Mouse (Mus musculus): ENCODE measurements at regions not wholly inside any gene's neighbourhood (a gene's known extent, or its start where the extent isn't known, plus 50 kb on each side); places are given as distances from the start of the nearest gene placed in this dataset.

DNA sequence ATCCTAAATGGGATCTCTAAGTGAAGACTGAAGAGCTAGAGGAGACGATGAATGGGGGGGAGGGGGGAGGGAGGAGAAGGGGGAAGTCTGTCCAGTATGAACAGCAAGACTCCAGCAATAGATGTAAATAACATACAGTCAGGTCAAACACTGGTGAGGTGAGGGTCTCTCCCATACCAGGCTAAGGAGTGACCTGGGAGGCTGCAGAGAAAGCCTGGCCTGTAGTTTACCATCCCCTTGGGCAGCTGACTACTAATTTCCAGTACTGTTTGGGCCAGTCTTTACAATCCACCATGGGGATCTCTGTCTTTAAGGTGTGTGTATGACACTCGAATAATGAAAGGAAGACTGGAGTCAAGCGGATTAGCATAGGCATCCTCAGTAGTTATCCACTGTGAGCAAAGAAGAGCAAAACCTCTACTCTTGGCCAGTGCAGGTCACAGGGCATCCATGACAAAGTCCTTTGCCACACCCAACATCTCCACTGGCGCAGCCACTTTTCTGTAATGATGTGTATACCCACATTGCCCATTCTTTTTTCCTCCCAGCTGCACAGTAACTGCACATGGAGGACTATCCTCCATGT is 128.3 kb upstream of the Tbl1xr1 start:
- H3K27ac ChIP-seq (replicated peaks): no peak overlapping the region
- WGBS: 77% methylated on average over 4 of the region's 4 CpGs
- no peaks in the 10 kb centered on the region for H3K36me3 ChIP-seq (ENCODE audit: control insufficient read depth, insufficient read depth, low read length)
- no peak overlapping the region for H3K9ac ChIP-seq (ENCODE audit: low read length)
- no peak overlapping the region for H3K4me3 ChIP-seq (ENCODE audit: low read depth, low read length)
- H3K27me3 ChIP-seq (ENCODE audit: control insufficient read depth, insufficient read depth, low read length): no peaks in the 10 kb centered on the region
- no peak overlapping the region for H3K4me2 ChIP-seq (replicated peaks; ENCODE audit: low read depth)
- TF ChIP-seq EP300 (optimal IDR thresholded peaks at IDR 0.05) (no peak), CTCF (IDR thresholded peaks at IDR 0.05; ENCODE audit: low read depth) (no peak)
- DNase-seq (ENCODE audit: low spot score) (no peak), ATAC-seq (ENCODE audit: low FRiP score, low TSS enrichment) (no peak)
- 0 out of 2 replicates have a peak, but pooled peaks cover under 1% of the 10 kb centered on the region for H3K4me1 ChIP-seq (replicated peaks; ENCODE audit: control insufficient read depth, insufficient read depth)
- H3K9me3 ChIP-seq (ENCODE audit: control insufficient read depth, low read length): no peaks in the 10 kb centered on the region

DNA sequence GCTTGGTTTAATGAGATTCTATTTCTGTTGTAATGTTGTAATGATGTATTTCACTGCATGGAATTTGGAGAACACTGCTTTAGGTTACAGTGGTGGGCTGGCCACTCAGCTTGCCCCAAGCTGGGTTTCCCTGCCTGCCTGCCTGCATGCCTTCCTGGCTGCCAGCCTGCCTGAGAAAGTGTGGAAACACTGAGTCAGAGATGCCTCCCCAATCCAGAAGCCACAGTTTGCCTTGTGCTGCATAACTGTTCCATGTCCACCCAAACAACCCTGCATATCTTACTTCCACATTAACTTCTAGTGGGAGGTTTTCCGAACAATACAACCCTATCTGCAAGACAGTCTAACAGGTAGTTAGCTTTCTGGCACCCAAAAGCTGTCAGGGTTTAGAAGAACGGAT is 127.0 kb upstream of the Tbl1xr1 start:
- ATAC-seq (ENCODE audit: low FRiP score, low TSS enrichment): no peak
- 0 out of 2 replicates have a peak, but pooled peaks cover 3% of the 10 kb centered on the region for H3K4me1 ChIP-seq (replicated peaks; ENCODE audit: control insufficient read depth, insufficient read depth)
- DNase-seq (ENCODE audit: low spot score): no peak
- H3K27ac ChIP-seq (replicated peaks): no peak overlapping the region
- no peak overlapping the region for H3K4me2 ChIP-seq (replicated peaks; ENCODE audit: low read depth)
- H3K4me3 ChIP-seq (ENCODE audit: low read depth, low read length): no peak overlapping the region
- no peaks in the 10 kb centered on the region for H3K36me3 ChIP-seq (ENCODE audit: control insufficient read depth, insufficient read depth, low read length)
- TF ChIP-seq CTCF (IDR thresholded peaks at IDR 0.05; ENCODE audit: low read depth): no peak
- TF ChIP-seq EP300 (optimal IDR thresholded peaks at IDR 0.05): no peak
- WGBS: 78% methylated on average over 2 of the region's 2 CpGs
- H3K9ac ChIP-seq (ENCODE audit: low read length): no peak overlapping the region
- no peaks in the 10 kb centered on the region for H3K9me3 ChIP-seq (ENCODE audit: control insufficient read depth, low read length)
- H3K27me3 ChIP-seq (ENCODE audit: control insufficient read depth, insufficient read depth, low read length): no peaks in the 10 kb centered on the region

DNA sequence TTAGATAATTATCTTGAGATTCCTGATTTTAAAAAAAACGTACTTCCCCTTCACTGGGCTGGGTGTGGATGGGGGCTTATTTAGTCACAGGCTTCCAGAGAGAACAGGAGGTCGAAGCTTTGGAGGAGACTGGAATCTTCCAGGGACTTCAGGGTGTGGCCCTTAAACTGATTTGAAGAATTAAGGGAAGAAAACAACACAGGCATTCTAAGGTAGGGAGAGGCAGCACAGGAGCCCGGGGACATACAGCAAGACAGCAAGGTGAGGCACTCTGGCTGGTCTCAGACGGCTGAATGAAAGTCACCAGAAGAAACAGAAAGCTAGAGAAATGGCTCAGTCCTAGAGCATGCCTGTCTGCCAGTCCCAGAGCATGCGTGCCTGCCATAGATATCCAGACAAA is 125.9 kb upstream of the Tbl1xr1 start:
- Histone ChIP-seq H3K27me3 (ENCODE audit: control insufficient read depth, insufficient read depth, low read length) (no peaks in the 10 kb centered on the region), H3K4me2 (replicated peaks; ENCODE audit: low read depth) (no peak overlapping the region), H3K9me3 (ENCODE audit: control insufficient read depth, low read length) (no peaks in the 10 kb centered on the region), H3K36me3 (ENCODE audit: control insufficient read depth, insufficient read depth, low read length) (no peaks in the 10 kb centered on the region), H3K27ac (replicated peaks) (no peak overlapping the region), H3K4me1 (replicated peaks; ENCODE audit: control insufficient read depth, insufficient read depth) (0 out of 2 replicates have a peak, but pooled peaks cover 3% of the 10 kb centered on the region), H3K9ac (ENCODE audit: low read length) (no peak overlapping the region), H3K4me3 (ENCODE audit: low read depth, low read length) (no peak overlapping the region)
- no peak for ATAC-seq (ENCODE audit: low FRiP score, low TSS enrichment)
- TF ChIP-seq EP300 (optimal IDR thresholded peaks at IDR 0.05): no peak
- TF ChIP-seq CTCF (IDR thresholded peaks at IDR 0.05; ENCODE audit: low read depth): no peak
- DNase-seq (ENCODE audit: low spot score): no peak
- WGBS: 60% methylated on average over 5 of the region's 5 CpGs

DNA sequence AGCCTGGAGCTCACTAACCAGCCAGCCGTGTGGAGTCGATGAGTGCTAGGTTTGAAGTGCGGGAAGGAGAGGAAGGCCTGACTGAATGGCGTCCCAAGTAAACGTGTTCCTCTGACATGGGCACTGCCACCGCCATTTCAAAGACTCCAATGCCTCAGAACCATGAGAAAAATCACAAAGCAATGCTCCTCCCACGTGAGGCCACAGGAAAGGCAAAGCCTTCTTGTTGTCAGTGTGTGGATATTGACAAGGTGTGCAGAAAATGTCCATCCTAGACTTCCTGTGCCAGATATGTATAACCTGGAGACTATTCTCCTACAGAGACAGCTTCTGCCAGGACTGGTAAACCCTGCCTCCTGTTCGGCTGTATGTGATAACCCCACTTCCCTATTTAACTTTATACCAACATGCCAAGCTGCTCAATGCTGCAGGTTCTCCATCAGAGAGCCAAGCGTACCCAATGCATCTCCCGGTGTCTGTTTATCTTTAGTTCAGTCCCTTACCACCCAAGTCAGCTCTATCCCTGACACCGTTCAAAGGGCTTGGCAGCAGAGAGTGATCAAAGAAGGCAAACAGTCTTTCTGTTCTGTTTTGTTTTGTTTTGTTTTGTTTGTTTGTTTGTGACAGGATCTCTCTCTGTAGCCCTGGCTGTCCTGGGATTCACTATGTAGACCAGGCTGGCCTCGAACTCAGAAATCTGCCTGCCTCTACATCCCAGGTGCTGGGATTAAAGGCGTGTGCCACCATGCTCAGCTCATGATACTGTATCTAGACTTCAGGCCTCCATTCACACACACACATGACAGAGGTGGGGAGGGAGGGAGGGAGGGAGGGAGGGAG is 124.8 kb upstream of the Tbl1xr1 start:
- Histone ChIP-seq H3K36me3 (ENCODE audit: control insufficient read depth, insufficient read depth, low read length) (no peaks in the 10 kb centered on the region), H3K27me3 (ENCODE audit: control insufficient read depth, insufficient read depth, low read length) (no peaks in the 10 kb centered on the region), H3K4me3 (ENCODE audit: low read depth, low read length) (no peak overlapping the region), H3K4me1 (replicated peaks; ENCODE audit: control insufficient read depth, insufficient read depth) (0 out of 2 replicates have a peak, but pooled peaks cover 3% of the 10 kb centered on the region), H3K27ac (replicated peaks) (no peak overlapping the region), H3K9ac (ENCODE audit: low read length) (no peak overlapping the region), H3K4me2 (replicated peaks; ENCODE audit: low read depth) (no peak overlapping the region), H3K9me3 (ENCODE audit: control insufficient read depth, low read length) (no peaks in the 10 kb centered on the region)
- no peak for ATAC-seq (ENCODE audit: low FRiP score, low TSS enrichment)
- DNase-seq (ENCODE audit: low spot score): no peak
- TF ChIP-seq CTCF (IDR thresholded peaks at IDR 0.05; ENCODE audit: low read depth): no peak
- TF ChIP-seq EP300 (optimal IDR thresholded peaks at IDR 0.05): no peak
- 89% methylated on average over 13 of the region's 13 CpGs for WGBS

DNA sequence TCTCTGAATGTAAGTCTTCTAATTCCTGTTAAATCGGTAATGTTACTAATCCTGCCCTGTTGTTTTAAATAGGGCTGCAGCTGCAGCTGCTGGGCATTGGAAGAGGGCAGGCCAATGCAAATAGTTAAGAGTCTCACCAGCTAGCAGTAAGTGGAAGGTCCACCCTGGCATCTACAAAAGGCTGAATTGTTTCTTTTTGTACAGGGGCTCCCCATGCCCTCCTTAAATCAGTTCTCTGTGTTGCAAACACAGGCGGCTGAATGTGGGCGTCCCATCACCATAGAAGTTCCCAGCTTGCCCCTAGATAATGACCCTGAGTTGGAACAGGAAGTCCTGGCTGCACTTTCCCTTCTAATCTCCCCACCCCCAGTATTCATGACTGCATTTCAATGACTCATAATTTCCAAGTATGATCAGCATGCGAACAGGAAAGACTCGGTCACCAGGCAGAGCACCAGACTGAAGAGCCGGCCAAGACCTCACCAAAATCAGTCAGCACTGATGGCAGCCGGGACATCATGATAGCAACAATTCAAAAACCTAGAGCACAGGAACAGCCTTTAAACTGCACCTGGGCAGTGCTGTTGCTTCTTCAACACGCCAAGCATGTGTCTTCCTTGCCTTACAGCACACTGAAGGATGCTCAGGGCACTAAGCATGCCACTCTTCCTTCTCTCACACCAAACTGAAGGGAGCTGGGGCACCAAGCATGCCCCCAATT is 123.6 kb upstream of the Tbl1xr1 start:
- Histone ChIP-seq H3K4me1 (replicated peaks; ENCODE audit: control insufficient read depth, insufficient read depth) (0 out of 2 replicates have a peak, but pooled peaks cover 3% of the 10 kb centered on the region), H3K9ac (ENCODE audit: low read length) (no peak overlapping the region)

More for the DNA sequence above, 123.6 kb upstream of the Tbl1xr1 start:
- Histone ChIP-seq H3K36me3 (ENCODE audit: control insufficient read depth, insufficient read depth, low read length) (no peaks in the 10 kb centered on the region), H3K4me2 (replicated peaks; ENCODE audit: low read depth) (no peak overlapping the region), H3K4me3 (ENCODE audit: low read depth, low read length) (no peak overlapping the region), H3K27me3 (ENCODE audit: control insufficient read depth, insufficient read depth, low read length) (no peaks in the 10 kb centered on the region), H3K9me3 (ENCODE audit: control insufficient read depth, low read length) (no peaks in the 10 kb centered on the region), H3K27ac (replicated peaks) (peak overlapping the region; percentile 70)
- 37% methylated on average over 8 of the region's 8 CpGs for WGBS
- no peak for TF ChIP-seq EP300 (optimal IDR thresholded peaks at IDR 0.05)
- TF ChIP-seq CTCF (IDR thresholded peaks at IDR 0.05; ENCODE audit: low read depth): no peak
- ATAC-seq (ENCODE audit: low FRiP score, low TSS enrichment) (peak; percentile 92), DNase-seq (ENCODE audit: low spot score) (peak; percentile 57)
